Mouse (Mus musculus) stomach, embryonic 14.5 days (tissue): ENCODE results near the gene 9230104L09Rik. TPM values are rescaled to one million over a fixed set of nuclear protein-coding genes. Genes with fewer than 3 reads are reported as not detected.

ENCODE experiments used
- ATAC-seq: fragments of 200-750 bp; cut with Nextera tagmentation; 2 replicates; pipeline ENCODE4 v1.8.0; 2017; ENCODE audit warnings: low read depth, moderate TSS enrichment; ENCODE audit not compliant: insufficient number of reproducible peaks, insufficient read depth, low FRiP score
- H3K27ac ChIP-seq: fragments of 300-500 bp; sonication (generic); 2 replicates; pipeline ENCODE4 v1.5.1; 2014; ENCODE audit warnings: mild to moderate bottlenecking, low read length, moderate library complexity, mixed read lengths
- H3K27me3 ChIP-seq: fragments of 300-500 bp; sonication (generic); 2 replicates; pipeline ENCODE4 v1.6.1; 2014; ENCODE audit warnings: low read length, control low read depth, mixed read lengths; ENCODE audit not compliant: control insufficient read depth, insufficient read depth
- H3K36me3 ChIP-seq: fragments of 300-500 bp; sonication (generic); 2 replicates; pipeline ENCODE4 v1.6.1; 2014; ENCODE audit warnings: mild to moderate bottlenecking, control low read depth, low read length, moderate library complexity, mixed read lengths; ENCODE audit not compliant: control insufficient read depth, insufficient read depth
- H3K4me1 ChIP-seq: fragments of 300-500 bp; sonication (generic); 2 replicates; pipeline ENCODE4 v1.6.1; 2014; ENCODE audit warnings: low read length, control low read depth, mixed read lengths; ENCODE audit not compliant: control insufficient read depth, insufficient read depth
- H3K4me2 ChIP-seq: fragments of 300-500 bp; sonication (generic); replicated peaks from 2 replicates; pipeline ENCODE4 v1.6.1; 2014; ENCODE audit warnings: low read depth, low read length, control low read depth
- H3K4me3 ChIP-seq: fragments of 300-500 bp; sonication (generic); 2 replicates; pipeline ENCODE4 v1.5.1; 2014; ENCODE audit warnings: low read depth, low read length, control low read depth
- H3K9ac ChIP-seq: fragments of 300-500 bp; sonication (generic); replicated peaks from 2 replicates; pipeline ENCODE4 v1.6.1; 2014; ENCODE audit warnings: low read depth, mild to moderate bottlenecking, control low read depth, low read length, moderate library complexity, mixed read lengths
- H3K9me3 ChIP-seq: fragments of 300-500 bp; sonication (generic); 2 replicates; pipeline ENCODE4 v1.6.1; 2016; ENCODE audit warnings: low read depth, low read length, control low read depth; ENCODE audit not compliant: control insufficient read depth
- whole genome bisulfite sequencing: fragments of 180-500 bp; shearing (Covaris S2); extraction: QIAGEN DNeasy Blood & Tissue Kit; methylation state at CpG from one replicate; pipeline ENCODE4 v1.1.7; 2014; 5-methylcytosine and 5-hydroxymethylcytosine counted together
- polyA plus RNA-seq: library from polyadenylated mRNA; unstranded; fragments of >200 nt; fragmentation: Nextera tagmentation; extraction: Ambion mirVana; gene quantifications from 2 replicates; pipeline ENCODE4 v1.2.1, GENCODE M21; 2014

9230104L09Rik gene
- polyA plus RNA-seq: not detected in 2 replicates

DNA sequence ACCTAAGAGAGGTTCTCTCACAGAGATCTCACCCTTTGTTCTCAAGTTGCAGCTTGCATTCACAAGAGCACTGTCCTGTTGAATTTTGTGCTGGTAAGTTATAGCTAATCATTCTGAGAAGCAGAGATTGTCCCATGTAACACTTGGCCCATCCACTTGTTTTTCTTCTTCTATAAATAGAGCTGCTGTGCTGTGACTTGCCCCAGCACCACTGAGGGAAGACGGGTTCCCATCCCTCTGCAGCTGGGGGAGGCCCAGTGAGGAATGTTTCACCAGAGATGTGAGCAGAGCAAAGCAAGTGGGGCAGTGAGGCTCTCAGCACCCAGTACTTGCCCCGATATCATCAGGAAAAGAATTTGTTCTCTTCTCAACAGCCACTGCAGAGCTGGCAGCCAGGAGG is at the start of gene 9230104L09Rik:
9230104L09Rik (minus strand) TSS at position 73 of the 400 bp plus-strand sequence.
- H3K9me3 ChIP-seq: no peaks in the 10 kb centered on the region
- no peak within 1 kb of the TSS for H3K27ac ChIP-seq
- H3K27me3 ChIP-seq: no peaks in the 10 kb centered on the region
- H3K4me2 ChIP-seq: no peak within 1 kb of the TSS
- H3K4me3 ChIP-seq: no peak within 1 kb of the TSS
- WGBS: 55% methylated on average over 2 of the region's 2 CpGs
- ATAC-seq: no peak
- H3K4me1 ChIP-seq: no peaks in the 10 kb centered on the region
- H3K36me3 ChIP-seq: no peaks in the 10 kb centered on the region
- no peak within 1 kb of the TSS for H3K9ac ChIP-seq

DNA sequence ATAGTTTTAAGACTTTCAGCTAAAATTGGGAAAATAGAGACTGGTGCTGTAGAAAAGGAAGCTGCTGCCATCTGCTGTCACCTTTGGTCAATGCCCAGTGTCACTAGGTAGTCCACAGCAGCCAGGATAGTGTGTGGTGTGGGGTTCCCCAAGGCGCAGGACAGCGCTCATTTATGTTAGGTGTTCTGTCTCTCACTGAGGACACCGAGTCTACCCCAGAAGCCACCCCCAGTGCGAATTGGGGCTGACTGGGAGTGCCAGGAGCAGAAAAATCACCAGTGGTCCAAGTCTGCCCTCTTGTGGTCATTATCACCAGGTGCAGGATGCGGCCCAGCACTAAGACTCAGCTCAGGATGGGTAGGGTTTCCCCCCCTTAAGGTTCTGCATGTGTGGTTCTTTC is 37.4 kb upstream of the 9230104L09Rik start:
- Histone ChIP-seq H3K27me3 (no peaks in the 10 kb centered on the region), H3K4me2 (no peak overlapping the region; the same call in 1 of the 2 replicates), H3K9me3 (no peaks in the 10 kb centered on the region), H3K9ac (no peak overlapping the region), H3K4me3 (no peak overlapping the region), H3K4me1 (no peaks in the 10 kb centered on the region), H3K36me3 (no peaks in the 10 kb centered on the region), H3K27ac (no peak overlapping the region)
- WGBS: 5% methylated on average over 5 of the region's 5 CpGs
- peak; percentile 81; the same call in 1 of the 2 replicates for ATAC-seq

DNA sequence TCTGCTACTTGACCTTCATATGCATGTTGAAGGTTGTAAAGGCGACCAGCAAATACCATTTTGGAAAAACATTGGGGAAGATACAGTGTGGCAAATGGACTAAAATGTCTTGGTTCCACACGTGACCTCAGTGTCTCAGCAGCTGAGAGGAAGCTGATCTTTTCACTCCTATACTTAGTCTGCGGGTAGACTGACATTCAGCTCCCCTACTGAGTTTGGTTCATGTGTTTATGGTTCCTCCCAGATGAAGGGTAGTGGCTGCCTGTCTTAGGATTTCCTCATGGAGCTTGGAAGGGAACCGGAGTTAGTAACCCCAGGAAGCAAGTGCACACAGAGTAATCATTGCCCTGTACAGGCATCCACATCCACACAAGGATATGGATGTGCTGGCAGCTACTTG is 35.5 kb upstream of the 9230104L09Rik start:
- no peaks in the 10 kb centered on the region for H3K4me1 ChIP-seq
- WGBS: 63% methylated on average over 4 of the region's 4 CpGs
- H3K27ac ChIP-seq: no peak overlapping the region
- H3K4me2 ChIP-seq: no peak overlapping the region
- H3K9me3 ChIP-seq: no peaks in the 10 kb centered on the region
- H3K9ac ChIP-seq: no peak overlapping the region
- no peak for ATAC-seq
- H3K27me3 ChIP-seq: no peaks in the 10 kb centered on the region
- H3K4me3 ChIP-seq: no peak overlapping the region
- H3K36me3 ChIP-seq: no peaks in the 10 kb centered on the region

DNA sequence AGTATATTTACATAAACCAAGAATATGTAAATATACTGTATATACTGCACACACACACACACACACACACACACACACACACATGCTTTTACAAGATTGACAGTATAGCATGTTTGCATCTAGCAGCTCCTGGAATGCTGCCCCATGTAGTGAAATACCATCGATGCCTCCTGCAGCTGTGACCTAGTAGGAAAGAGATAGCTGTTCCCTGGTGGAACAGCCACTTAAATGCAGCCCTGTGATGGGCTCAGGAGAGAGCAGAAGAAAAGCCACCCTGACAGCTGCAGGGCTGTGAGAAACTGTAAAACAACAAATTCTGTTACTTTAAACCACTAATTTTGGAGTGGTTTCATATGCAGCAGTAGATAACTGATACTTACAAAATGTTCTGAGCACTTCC is 31.4 kb upstream of the 9230104L09Rik start:
- Histone ChIP-seq H3K4me3 (no peak overlapping the region), H3K27ac (no peak overlapping the region), H3K9me3 (no peaks in the 10 kb centered on the region), H3K4me1 (no peaks in the 10 kb centered on the region), H3K36me3 (no peaks in the 10 kb centered on the region), H3K9ac (no peak overlapping the region), H3K27me3 (no peaks in the 10 kb centered on the region), H3K4me2 (no peak overlapping the region)
- 71% methylated on average over 1 of the region's 1 CpGs for WGBS
- ATAC-seq: no peak

DNA sequence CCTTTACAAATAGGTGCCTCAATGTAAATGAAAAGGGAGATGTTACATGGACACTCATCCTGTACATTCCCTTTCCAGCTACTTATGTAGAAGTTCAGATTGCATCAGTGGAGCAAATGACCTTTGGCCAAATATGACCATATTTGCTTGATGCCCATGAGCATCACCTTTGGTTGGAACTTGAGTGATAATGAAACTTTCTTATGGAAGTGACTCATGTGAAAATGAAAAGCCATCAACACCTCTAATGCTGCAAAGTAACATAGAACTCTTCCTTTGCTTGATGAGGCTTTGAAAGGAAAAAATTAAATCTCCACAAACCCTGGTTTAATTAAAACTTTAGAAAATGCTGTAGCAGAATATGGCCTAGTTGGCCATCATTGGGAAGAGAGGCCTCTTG is 28.3 kb upstream of the 9230104L09Rik start:
- Histone ChIP-seq H3K27ac (no peak overlapping the region), H3K9me3 (no peaks in the 10 kb centered on the region), H3K27me3 (no peaks in the 10 kb centered on the region), H3K4me3 (no peak overlapping the region), H3K4me2 (no peak overlapping the region), H3K9ac (no peak overlapping the region), H3K36me3 (no peaks in the 10 kb centered on the region), H3K4me1 (no peaks in the 10 kb centered on the region)
- no peak for ATAC-seq

DNA sequence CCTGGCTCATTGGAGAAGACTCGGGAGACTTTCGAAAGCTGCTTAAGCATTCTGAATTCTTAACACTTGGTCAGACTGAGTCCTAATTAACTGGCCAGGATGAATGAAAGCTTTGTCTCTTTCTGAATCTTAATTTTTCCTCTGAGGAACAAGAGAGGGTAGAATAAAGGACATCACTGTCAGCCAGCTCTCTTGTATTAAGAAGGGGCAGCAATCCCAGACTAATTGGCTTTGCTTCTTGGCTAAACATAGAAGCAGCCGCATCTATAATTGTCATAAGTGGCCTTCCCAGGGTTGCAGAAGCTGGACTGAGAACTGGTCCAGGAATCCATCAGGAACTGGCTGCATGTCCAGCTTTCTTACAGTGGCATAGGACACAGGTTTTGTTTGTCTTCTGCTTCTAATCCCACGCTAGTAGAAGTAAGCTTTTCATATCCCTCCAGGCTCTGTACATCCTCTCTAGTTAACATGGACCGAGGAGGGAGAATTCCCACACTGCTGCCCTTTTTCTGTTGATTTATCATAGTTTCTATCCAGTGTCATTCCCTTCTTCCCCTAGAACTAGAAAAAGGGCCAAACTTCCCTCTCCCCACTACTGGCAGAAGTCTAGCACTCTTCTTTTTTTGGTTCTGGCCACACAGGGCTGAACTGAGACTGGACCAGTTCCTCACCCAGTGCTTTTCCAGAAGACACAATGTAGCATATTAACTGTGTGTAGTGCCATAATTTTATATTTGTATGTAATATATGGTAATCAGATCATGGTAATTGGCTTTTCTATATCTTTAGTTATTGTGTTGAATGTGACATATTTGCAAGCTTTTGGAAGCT is 25.4 kb upstream of the 9230104L09Rik start:
- Histone ChIP-seq H3K4me1 (no peaks in the 10 kb centered on the region), H3K27me3 (no peaks in the 10 kb centered on the region), H3K36me3 (no peaks in the 10 kb centered on the region), H3K9ac (no peak overlapping the region), H3K4me3 (no peak overlapping the region), H3K9me3 (no peaks in the 10 kb centered on the region), H3K27ac (no peak overlapping the region), H3K4me2 (no peak overlapping the region)
- 61% methylated on average over 5 of the region's 5 CpGs for WGBS
- no peak for ATAC-seq

DNA sequence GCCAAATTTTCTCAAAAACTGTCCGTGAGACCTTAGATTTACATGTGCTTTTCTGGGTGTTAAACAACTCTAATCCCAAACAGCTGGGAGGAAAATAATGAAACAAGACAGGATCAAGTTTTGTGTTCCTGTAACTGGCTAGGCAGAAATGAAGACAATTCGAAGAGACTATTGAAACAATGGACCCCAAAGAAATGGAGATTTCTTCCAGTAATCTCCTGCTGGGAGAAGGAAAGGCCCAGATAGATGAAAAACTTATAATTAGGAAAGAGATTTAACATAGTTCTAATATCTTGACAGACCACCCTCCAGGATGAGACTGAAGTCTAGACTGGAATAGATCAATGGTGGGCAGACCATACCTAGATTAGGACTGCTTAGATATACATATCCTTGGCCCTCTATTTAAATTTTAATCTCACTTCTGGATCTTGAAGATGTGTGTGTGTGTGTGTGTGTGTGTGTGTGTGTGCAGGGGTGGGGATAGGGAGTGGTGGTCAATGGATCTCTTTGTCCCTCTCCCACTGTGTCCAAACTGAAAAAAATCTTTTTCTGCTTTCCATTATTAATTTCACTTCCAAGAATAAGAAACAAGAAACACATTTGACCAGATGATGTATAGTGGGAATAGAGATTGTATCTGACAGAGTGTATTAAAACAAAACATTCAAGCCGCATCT is 24.6 kb upstream of the 9230104L09Rik start:
- no peak overlapping the region for H3K4me2 ChIP-seq
- ATAC-seq: no peak
- WGBS: 62% methylated on average over 3 of the region's 3 CpGs

DNA sequence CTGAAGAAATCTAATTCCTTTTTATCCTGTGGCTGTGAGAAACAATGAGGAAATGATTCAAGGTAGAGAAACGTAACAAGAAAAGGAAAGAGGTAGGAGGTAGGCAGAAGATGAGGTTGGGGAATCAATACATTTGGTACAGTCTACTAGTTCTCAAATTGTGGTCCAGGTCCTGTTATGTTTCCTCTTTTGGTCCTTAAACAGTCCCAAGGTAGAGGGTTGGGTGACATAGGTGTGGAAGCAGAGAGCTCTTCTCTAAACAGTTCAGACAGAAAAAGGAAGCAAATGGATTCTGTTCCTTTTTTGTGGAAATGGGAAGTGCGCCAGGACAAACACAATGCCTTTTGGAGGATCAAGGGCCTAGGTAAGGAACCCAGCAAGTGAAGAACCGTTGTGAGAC is 24.0 kb upstream of the 9230104L09Rik start:
- Histone ChIP-seq H3K27ac (no peak overlapping the region), H3K4me1 (no peaks in the 10 kb centered on the region), H3K36me3 (no peaks in the 10 kb centered on the region), H3K9me3 (no peaks in the 10 kb centered on the region), H3K9ac (no peak overlapping the region), H3K4me3 (no peak overlapping the region), H3K27me3 (no peaks in the 10 kb centered on the region), H3K4me2 (no peak overlapping the region)
- ATAC-seq: no peak
- WGBS: 74% methylated on average over 3 of the region's 3 CpGs

More for the DNA sequence above, 24.6 kb upstream of the 9230104L09Rik start:
- H3K4me3 ChIP-seq: no peak overlapping the region
- H3K9ac ChIP-seq: no peak overlapping the region
- no peaks in the 10 kb centered on the region for H3K4me1 ChIP-seq
- H3K36me3 ChIP-seq: no peaks in the 10 kb centered on the region
- no peaks in the 10 kb centered on the region for H3K27me3 ChIP-seq
- no peaks in the 10 kb centered on the region for H3K9me3 ChIP-seq
- no peak overlapping the region for H3K27ac ChIP-seq
